Mouse (Mus musculus) testis, adult 2 months (tissue): ENCODE measurements around the gene Prdm2. TPM values are rescaled to one million over a fixed set of nuclear protein-coding genes. Genes with fewer than 3 reads are reported as not detected.
A peak's percentile ranks its signal among the peaks of the same experiment; 100 is the strongest.

Experiments used
- H3K27ac ChIP-seq: fragments of 200-500 bp; 2 replicates; pipeline ENCODE4 v1.5.1; 2012; ENCODE audit warnings: low read depth, low read length; ENCODE audit not compliant: control insufficient read depth, insufficient read depth
- H3K27me3 ChIP-seq: fragments of 200-500 bp; 2 replicates; pipeline ENCODE4 v1.6.1; 2012; ENCODE audit warnings: mild to moderate bottlenecking, low read length, moderate library complexity; ENCODE audit not compliant: control insufficient read depth, insufficient read depth
- H3K36me3 ChIP-seq: fragments of 200-500 bp; 2 replicates; pipeline ENCODE4 v1.6.1; 2012; ENCODE audit warnings: mild to moderate bottlenecking, low read length; ENCODE audit not compliant: control insufficient read depth, insufficient read depth
- H3K4me1 ChIP-seq: fragments of 200-500 bp; 2 replicates; pipeline ENCODE4 v1.6.1; 2012; ENCODE audit warnings: low read length; ENCODE audit not compliant: control insufficient read depth, insufficient read depth
- H3K4me3 ChIP-seq: fragments of 200-500 bp; 2 replicates; pipeline ENCODE4 v1.5.1; 2012; ENCODE audit warnings: low read depth, mild to moderate bottlenecking, low read length, moderate library complexity, mixed read lengths; ENCODE audit not compliant: control insufficient read depth
- CTCF ChIP-seq: fragments of 200-500 bp; IDR thresholded peaks from 2 replicates; pipeline ENCODE4 v1.5.1; 2012; ENCODE audit warnings: low read depth, mild to moderate bottlenecking, inconsistent platforms, low read length, moderate library complexity; ENCODE audit not compliant: control insufficient read depth, insufficient read depth, insufficient replicate concordance
- POLR2A ChIP-seq: fragments of 200-500 bp; IDR thresholded peaks from 2 replicates; pipeline ENCODE4 v1.6.1; 2012; ENCODE audit warnings: low read depth, mild to moderate bottlenecking, inconsistent platforms, low read length, moderate library complexity; ENCODE audit not compliant: control insufficient read depth
- polyA plus RNA-seq: library from polyadenylated mRNA; depleted of rRNA; stranded (reverse); fragments of >200 nt; gene quantifications from 2 replicates; pipeline ENCODE4 v1.2.3, GENCODE M21; 2012

The Prdm2 gene
- polyA plus RNA-seq, 1 experiment = 33.4 TPM

DNA sequence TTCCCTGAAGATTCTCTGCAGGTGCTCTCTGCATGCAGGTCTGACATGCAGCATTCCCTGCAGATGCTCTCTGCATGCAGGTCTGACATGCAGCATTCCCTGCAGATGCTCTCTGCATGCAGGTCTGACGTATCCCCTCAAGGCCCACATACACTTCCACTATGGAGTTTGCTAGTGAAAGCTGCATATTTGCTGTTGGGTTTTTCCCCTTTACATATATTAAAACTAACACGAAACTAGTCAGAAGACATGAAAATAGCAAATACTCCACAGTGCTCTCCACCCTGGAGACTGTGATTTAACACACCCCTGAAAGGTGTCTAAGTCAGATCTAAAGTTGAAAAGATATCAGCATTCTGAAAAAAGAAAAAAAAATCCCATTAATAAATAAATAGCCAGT, 2.8 kb downstream of the Prdm2 start:
- Histone ChIP-seq H3K27ac (no peak overlapping the region), H3K4me3 (no peak overlapping the region), H3K36me3 (no peaks in the 10 kb centered on the region), H3K4me1 (peaks cover 9% of the 10 kb centered on the region), H3K27me3 (no peaks in the 10 kb centered on the region)
- no peak for TF ChIP-seq POLR2A
- TF ChIP-seq CTCF = no peak

GRCm38 (mm10) chr4:143202653-143203052, 10.1 kb downstream of the Prdm2 start:
- TF ChIP-seq POLR2A = no peak
- TF ChIP-seq CTCF = no peak
- Histone ChIP-seq H3K4me1 (no peaks in the 10 kb centered on the region), H3K27me3 (no peaks in the 10 kb centered on the region), H3K36me3 (no peaks in the 10 kb centered on the region), H3K27ac (no peak overlapping the region), H3K4me3 (no peak overlapping the region)

DNA sequence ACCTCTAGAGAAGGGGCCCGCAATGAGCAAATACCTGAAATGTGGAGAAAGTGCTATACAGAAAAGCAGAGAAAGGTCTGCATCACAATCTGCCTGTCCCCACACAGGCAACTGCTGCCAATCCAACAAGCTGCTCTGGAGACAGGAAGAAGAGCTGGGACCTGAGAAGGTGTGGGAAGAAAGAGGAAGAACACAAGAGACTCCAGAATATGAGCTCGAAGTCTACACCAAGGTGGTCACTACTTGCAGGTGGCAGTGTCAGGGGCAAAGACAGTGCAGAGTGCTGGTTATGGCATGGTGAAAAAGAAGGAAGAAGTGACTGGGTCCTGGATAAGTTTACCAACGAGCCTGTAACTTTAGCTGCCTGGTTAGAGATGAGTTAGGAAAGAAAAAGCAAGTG, 14.4 kb downstream of the Prdm2 start:
- no peaks in the 10 kb centered on the region for H3K4me1 ChIP-seq
- H3K27ac ChIP-seq = no peak overlapping the region
- no peak overlapping the region for H3K4me3 ChIP-seq
- no peaks in the 10 kb centered on the region for H3K36me3 ChIP-seq
- TF ChIP-seq CTCF = no peak
- no peak for TF ChIP-seq POLR2A
- no peaks in the 10 kb centered on the region for H3K27me3 ChIP-seq

GRCm38 (mm10) chr4:143197845-143198356, 14.9 kb downstream of the Prdm2 start:
- no peaks in the 10 kb centered on the region for H3K4me1 ChIP-seq
- no peaks in the 10 kb centered on the region for H3K36me3 ChIP-seq
- H3K27me3 ChIP-seq = no peaks in the 10 kb centered on the region
- no peak overlapping the region for H3K27ac ChIP-seq
- no peak overlapping the region for H3K4me3 ChIP-seq
- TF ChIP-seq POLR2A (no peak), CTCF (no peak)

GRCm38 (mm10) chr4:143194328-143194727, 18.5 kb downstream of the Prdm2 start:
- H3K27me3 ChIP-seq = no peaks in the 10 kb centered on the region
- no peak overlapping the region for H3K4me3 ChIP-seq
- 0 out of 2 replicates have a peak, but pooled peaks cover 2% of the 10 kb centered on the region for H3K4me1 ChIP-seq
- no peak for TF ChIP-seq CTCF
- TF ChIP-seq POLR2A = no peak
- H3K36me3 ChIP-seq = no peaks in the 10 kb centered on the region
- no peak overlapping the region for H3K27ac ChIP-seq

DNA sequence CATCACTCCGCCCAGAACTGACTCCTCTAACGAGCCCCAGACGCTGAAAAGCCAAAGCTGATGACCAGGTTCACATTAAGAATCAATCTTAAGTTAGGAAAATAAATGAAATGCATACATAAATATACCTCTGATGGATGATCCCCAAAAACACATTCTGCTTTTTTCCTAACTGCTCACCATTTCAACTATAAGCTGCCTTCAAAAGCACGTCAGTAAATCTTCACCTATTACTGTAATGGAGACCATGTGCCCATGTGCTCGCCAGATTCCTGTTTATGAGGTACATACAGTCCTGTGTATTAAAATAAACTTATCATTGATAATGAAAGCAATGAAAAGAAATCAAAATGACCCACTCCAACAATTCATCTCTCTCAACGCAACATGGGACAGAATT, 19.6 kb downstream of the Prdm2 start:
- TF ChIP-seq CTCF (no peak), POLR2A (no peak)
- H3K27ac ChIP-seq = no peak overlapping the region
- H3K27me3 ChIP-seq = no peaks in the 10 kb centered on the region
- H3K4me1 ChIP-seq = 0 out of 2 replicates have a peak, but pooled peaks cover 2% of the 10 kb centered on the region
- H3K4me3 ChIP-seq = no peak overlapping the region
- H3K36me3 ChIP-seq = no peaks in the 10 kb centered on the region

- no peak for TF ChIP-seq POLR2A
- Histone ChIP-seq H3K27ac (no peak overlapping the region), H3K36me3 (no peaks in the 10 kb centered on the region), H3K4me1 (0 out of 2 replicates have a peak, but pooled peaks cover 2% of the 10 kb centered on the region), H3K4me3 (no peak overlapping the region), H3K27me3 (no peaks in the 10 kb centered on the region)
These were observed 21.0 kb downstream of the Prdm2 start for GRCm38 (mm10) chr4:143191783-143192182.

DNA sequence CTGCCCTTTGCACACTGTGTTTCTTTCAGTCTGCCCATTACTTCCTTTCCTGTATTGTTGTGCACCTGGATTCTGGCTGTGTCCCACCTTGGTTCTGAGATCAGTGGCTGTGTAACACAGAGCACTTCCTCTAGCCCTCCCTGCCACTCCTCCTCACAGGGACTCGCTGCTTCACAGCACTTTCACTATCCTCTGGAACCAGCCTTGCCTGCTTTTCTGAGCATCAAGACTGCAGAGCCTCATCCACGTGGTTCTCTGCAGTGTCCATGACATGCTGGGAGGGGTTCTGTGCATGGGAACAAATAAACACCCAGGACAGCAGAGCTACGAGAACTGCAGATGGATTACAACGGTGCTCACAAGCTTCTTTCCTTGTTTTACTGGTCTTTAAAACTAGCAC, 22.1 kb downstream of the Prdm2 start:
- Histone ChIP-seq H3K27ac (no peak overlapping the region), H3K4me3 (peak overlapping the region; percentile 10), H3K27me3 (no peaks in the 10 kb centered on the region), H3K36me3 (no peaks in the 10 kb centered on the region; the same call in 1 of the 2 replicates), H3K4me1 (peaks cover 4% of the 10 kb centered on the region; the same call in 1 of the 2 replicates)
- no peak for TF ChIP-seq CTCF
- no peak for TF ChIP-seq POLR2A
